Mouse (Mus musculus): Measurements from ENCODE around the gene Twist1. TPM values are rescaled to one million over a fixed set of nuclear protein-coding genes. Genes with fewer than 3 reads are reported as not detected.
A peak's percentile ranks its signal among the peaks of the same experiment; 100 is the strongest.

Twist1 gene
- polyA plus RNA-seq, 2 experiments = 69.7 to 259 TPM

- no peak for TF ChIP-seq POLR2A (IDR thresholded peaks at IDR 0.05; ENCODE audit: borderline replicate concordance, extremely low read depth, insufficient read depth, insufficient read length)
- Histone ChIP-seq H3K27me3 (ENCODE audit: control insufficient read depth, insufficient read depth, low read length) (no peaks in the 10 kb centered on the region), H3K4me2 (replicated peaks; ENCODE audit: low read depth, low read length, severe bottlenecking) (no peak overlapping the region), H3K27ac (replicated peaks; ENCODE audit: low read depth, low read length) (no peak overlapping the region), H3K36me3 (ENCODE audit: control insufficient read depth, insufficient read depth, low read length) (no peaks in the 10 kb centered on the region), H3K9ac (ENCODE audit: low read depth, low read length, severe bottlenecking) (no peak overlapping the region), H3K4me3 (replicated peaks; ENCODE audit: low read length) (no peak overlapping the region), H3K9me3 (ENCODE audit: control insufficient read depth, low read length) (no peaks in the 10 kb centered on the region), H3K4me1 (ENCODE audit: control insufficient read depth, insufficient read depth, low read length) (peaks cover 8% of the 10 kb centered on the region; the same call in 1 of the 2 replicates)
- 19% methylated on average over 7 of the region's 7 CpGs for WGBS
- peak; percentile 56 for DNase-seq (ENCODE audit: low spot score)
- 0 out of 2 replicates have a peak, but pooled peaks have one; percentile 37 for ATAC-seq (ENCODE audit: low FRiP score, low read depth)
Observed at GRCm38 (mm10) chr12:33981433-33981832, 24.0 kb downstream of the Twist1 start.

GRCm38 (mm10) chr12:33993127-33993526 lies 35.7 kb downstream of the Twist1 start:
- H3K9me3 ChIP-seq (ENCODE audit: control insufficient read depth, low read length) = no peaks in the 10 kb centered on the region
- no peak for TF ChIP-seq POLR2A (IDR thresholded peaks at IDR 0.05; ENCODE audit: borderline replicate concordance, extremely low read depth, insufficient read depth, insufficient read length)
- no peaks in the 10 kb centered on the region for H3K36me3 ChIP-seq (ENCODE audit: control insufficient read depth, insufficient read depth, low read length)
- no peak overlapping the region for H3K4me3 ChIP-seq (replicated peaks; ENCODE audit: low read length)
- WGBS = 87% methylated on average over 3 of the region's 3 CpGs
- no peaks in the 10 kb centered on the region for H3K4me1 ChIP-seq (ENCODE audit: control insufficient read depth, insufficient read depth, low read length)
- H3K27ac ChIP-seq (replicated peaks; ENCODE audit: low read depth, low read length) = no peak overlapping the region
- H3K27me3 ChIP-seq (ENCODE audit: control insufficient read depth, insufficient read depth, low read length) = no peaks in the 10 kb centered on the region
- ATAC-seq (ENCODE audit: low FRiP score, low read depth) = no peak
- no peak for DNase-seq (ENCODE audit: low spot score)
- H3K4me2 ChIP-seq (replicated peaks; ENCODE audit: low read depth, low read length, severe bottlenecking) = no peak overlapping the region
- H3K9ac ChIP-seq (ENCODE audit: low read depth, low read length, severe bottlenecking) = no peak overlapping the region

Other genes with a start within 250 kb of the Twist1 start
- gene Ferd3l, start 29.2 kb upstream of the Twist1 start, polyA plus RNA-seq (2012; rRNA removed) = not detected in 2 replicates
- not detected in 2 replicates for gene Ferd3l, start 29.2 kb upstream of the Twist1 start, polyA plus RNA-seq (2014; fragmentation: Nextera tagmentation; extraction: Ambion mirVana)